Mouse (Mus musculus): ENCODE results near the gene Ablim1. TPM values are rescaled to one million over a fixed set of nuclear protein-coding genes. Genes with fewer than 3 reads are reported as not detected.

The Ablim1 gene
- polyA plus RNA-seq, 1 experiment from 2014 or later = 26.6 TPM

- no peaks in the 10 kb centered on the region for H3K36me3 ChIP-seq
- H3K9me3 ChIP-seq (replicated peaks) = no peaks in the 10 kb centered on the region
- WGBS = 49% methylated on average over 8 of the region's 8 CpGs
- no peak overlapping the region for H3K27ac ChIP-seq
- no peak overlapping the region for H3K4me2 ChIP-seq (replicated peaks)
- H3K9ac ChIP-seq = no peak overlapping the region
- H3K4me1 ChIP-seq = no peaks in the 10 kb centered on the region
- H3K4me3 ChIP-seq = no peak overlapping the region
- ATAC-seq (ENCODE audit: low FRiP score) = no peak
- H3K27me3 ChIP-seq = no peaks in the 10 kb centered on the region; the same call in 1 of the 2 replicates
Measured at GRCm38 (mm10) chr19:57335135-57335534, 20.4 kb upstream of the Ablim1 start.

GRCm38 (mm10) chr19:57333356-57333755 is 18.6 kb upstream of the Ablim1 start:
- no peak for ATAC-seq (ENCODE audit: low FRiP score)
- no peaks in the 10 kb centered on the region for H3K9me3 ChIP-seq (replicated peaks)

GRCm38 (mm10) chr19:57331237-57331636 is 16.5 kb upstream of the Ablim1 start:
- H3K4me1 ChIP-seq = no peaks in the 10 kb centered on the region
- no peaks in the 10 kb centered on the region; the same call in 1 of the 2 replicates for H3K27me3 ChIP-seq
- no peak overlapping the region for H3K27ac ChIP-seq
- no peak overlapping the region for H3K4me2 ChIP-seq (replicated peaks)
- no peak for ATAC-seq (ENCODE audit: low FRiP score)
- WGBS = 85% methylated on average over 6 of the region's 6 CpGs
- no peak overlapping the region for H3K9ac ChIP-seq
- no peaks in the 10 kb centered on the region for H3K36me3 ChIP-seq
- H3K4me3 ChIP-seq = no peak overlapping the region
- no peaks in the 10 kb centered on the region for H3K9me3 ChIP-seq (replicated peaks)

More at GRCm38 (mm10) chr19:57333356-57333755, 18.6 kb upstream of the Ablim1 start:
- no peaks in the 10 kb centered on the region; the same call in 1 of the 2 replicates for H3K27me3 ChIP-seq
- WGBS = 82% methylated on average over 4 of the region's 4 CpGs
- H3K27ac ChIP-seq = no peak overlapping the region
- H3K4me2 ChIP-seq (replicated peaks) = no peak overlapping the region
- no peaks in the 10 kb centered on the region for H3K36me3 ChIP-seq
- H3K9ac ChIP-seq = no peak overlapping the region
- H3K4me1 ChIP-seq = no peaks in the 10 kb centered on the region
- no peak overlapping the region for H3K4me3 ChIP-seq

GRCm38 (mm10) chr19:57330309-57330708 is 15.6 kb upstream of the Ablim1 start:
- H3K36me3 ChIP-seq = no peaks in the 10 kb centered on the region
- H3K4me1 ChIP-seq = no peaks in the 10 kb centered on the region
- no peaks in the 10 kb centered on the region for H3K9me3 ChIP-seq (replicated peaks)
- no peak overlapping the region for H3K9ac ChIP-seq
- no peak overlapping the region for H3K4me2 ChIP-seq (replicated peaks)
- no peaks in the 10 kb centered on the region; the same call in 1 of the 2 replicates for H3K27me3 ChIP-seq
- WGBS = 78% methylated on average over 11 of the region's 11 CpGs
- H3K4me3 ChIP-seq = no peak overlapping the region
- ATAC-seq (ENCODE audit: low FRiP score) = no peak
- H3K27ac ChIP-seq = no peak overlapping the region

GRCm38 (mm10) chr19:57328792-57329191 is 14.1 kb upstream of the Ablim1 start:
- H3K27me3 ChIP-seq = no peaks in the 10 kb centered on the region; the same call in 1 of the 2 replicates
- no peak for ATAC-seq (ENCODE audit: low FRiP score)
- no peak overlapping the region for H3K4me3 ChIP-seq
- H3K4me2 ChIP-seq (replicated peaks) = no peak overlapping the region
- no peak overlapping the region for H3K9ac ChIP-seq
- no peaks in the 10 kb centered on the region for H3K4me1 ChIP-seq
- H3K36me3 ChIP-seq = no peaks in the 10 kb centered on the region
- H3K27ac ChIP-seq = no peak overlapping the region
- no peaks in the 10 kb centered on the region for H3K9me3 ChIP-seq (replicated peaks)
- WGBS = 63% methylated on average over 12 of the region's 12 CpGs

GRCm38 (mm10) chr19:57328269-57328668 is 13.6 kb upstream of the Ablim1 start:
- H3K9me3 ChIP-seq (replicated peaks) = no peaks in the 10 kb centered on the region
- H3K27ac ChIP-seq = no peak overlapping the region
- no peaks in the 10 kb centered on the region for H3K27me3 ChIP-seq
- 95% methylated on average over 7 of the region's 7 CpGs for WGBS
- H3K4me2 ChIP-seq (replicated peaks) = no peak overlapping the region
- no peak overlapping the region for H3K9ac ChIP-seq
- H3K4me3 ChIP-seq = no peak overlapping the region
- ATAC-seq (ENCODE audit: low FRiP score) = no peak
- H3K4me1 ChIP-seq = no peaks in the 10 kb centered on the region
- no peaks in the 10 kb centered on the region for H3K36me3 ChIP-seq

- Histone ChIP-seq H3K4me3 (no peak overlapping the region), H3K27ac (no peak overlapping the region), H3K9me3 (replicated peaks) (no peaks in the 10 kb centered on the region), H3K27me3 (no peaks in the 10 kb centered on the region), H3K36me3 (no peaks in the 10 kb centered on the region), H3K9ac (no peak overlapping the region), H3K4me2 (replicated peaks) (no peak overlapping the region), H3K4me1 (no peaks in the 10 kb centered on the region)
- ATAC-seq (ENCODE audit: low FRiP score) = no peak
Measured at GRCm38 (mm10) chr19:57327679-57328078, 13.0 kb upstream of the Ablim1 start.

- ATAC-seq (ENCODE audit: low FRiP score) = no peak
- WGBS = 32% methylated on average over 7 of the region's 7 CpGs
Measured at GRCm38 (mm10) chr19:57325748-57326300, 11.1 kb upstream of the Ablim1 start.

GRCm38 (mm10) chr19:57323087-57323486 is 8.4 kb upstream of the Ablim1 start:
- no peaks in the 10 kb centered on the region for H3K4me1 ChIP-seq
- no peaks in the 10 kb centered on the region for H3K36me3 ChIP-seq
- no peaks in the 10 kb centered on the region for H3K27me3 ChIP-seq
- H3K27ac ChIP-seq = no peak overlapping the region
- no peak overlapping the region for H3K4me3 ChIP-seq
- no peak overlapping the region for H3K9ac ChIP-seq
- H3K4me2 ChIP-seq (replicated peaks) = no peak overlapping the region
- WGBS = 83% methylated on average over 8 of the region's 8 CpGs
- no peak for ATAC-seq (ENCODE audit: low FRiP score)
- no peaks in the 10 kb centered on the region for H3K9me3 ChIP-seq (replicated peaks)

More at GRCm38 (mm10) chr19:57325748-57326300, 11.1 kb upstream of the Ablim1 start:
- no peak overlapping the region for H3K27ac ChIP-seq
- no peaks in the 10 kb centered on the region for H3K36me3 ChIP-seq
- no peak overlapping the region for H3K4me3 ChIP-seq
- no peaks in the 10 kb centered on the region for H3K27me3 ChIP-seq
- no peaks in the 10 kb centered on the region for H3K4me1 ChIP-seq
- no peaks in the 10 kb centered on the region for H3K9me3 ChIP-seq (replicated peaks)
- no peak overlapping the region for H3K4me2 ChIP-seq (replicated peaks)
- no peak overlapping the region for H3K9ac ChIP-seq

- Histone ChIP-seq H3K27ac (no peak overlapping the region), H3K4me1 (no peaks in the 10 kb centered on the region), H3K27me3 (no peaks in the 10 kb centered on the region), H3K9ac (no peak overlapping the region), H3K36me3 (no peaks in the 10 kb centered on the region), H3K4me2 (replicated peaks) (no peak overlapping the region), H3K4me3 (no peak overlapping the region), H3K9me3 (replicated peaks) (no peaks in the 10 kb centered on the region)
- ATAC-seq (ENCODE audit: low FRiP score) = no peak
- WGBS = 57% methylated on average over 4 of the region's 4 CpGs
Measured at GRCm38 (mm10) chr19:57322491-57322890, 7.8 kb upstream of the Ablim1 start.

GRCm38 (mm10) chr19:57321839-57322238 is 7.1 kb upstream of the Ablim1 start:
- ATAC-seq (ENCODE audit: low FRiP score) = no peak
- Histone ChIP-seq H3K36me3 (no peaks in the 10 kb centered on the region), H3K9ac (no peak overlapping the region), H3K4me3 (no peak overlapping the region), H3K4me1 (no peaks in the 10 kb centered on the region), H3K27me3 (no peaks in the 10 kb centered on the region), H3K9me3 (replicated peaks) (no peaks in the 10 kb centered on the region), H3K27ac (no peak overlapping the region), H3K4me2 (replicated peaks) (no peak overlapping the region)
- 88% methylated on average over 3 of the region's 3 CpGs for WGBS

- WGBS = 79% methylated on average over 9 of the region's 9 CpGs
- Histone ChIP-seq H3K4me3 (no peak overlapping the region), H3K27me3 (peaks cover 2% of the 10 kb centered on the region; the same call in 1 of the 2 replicates), H3K4me2 (replicated peaks) (no peak overlapping the region), H3K9ac (no peak overlapping the region), H3K36me3 (no peaks in the 10 kb centered on the region), H3K9me3 (replicated peaks) (no peaks in the 10 kb centered on the region), H3K27ac (no peak overlapping the region), H3K4me1 (no peaks in the 10 kb centered on the region)
- no peak for ATAC-seq (ENCODE audit: low FRiP score)
Measured at GRCm38 (mm10) chr19:57320656-57321382, 6.1 kb upstream of the Ablim1 start.

GRCm38 (mm10) chr19:57316597-57316996 is 1.9 kb upstream of the Ablim1 start:
- no peaks in the 10 kb centered on the region for H3K36me3 ChIP-seq
- no peak overlapping the region for H3K27ac ChIP-seq
- H3K9me3 ChIP-seq (replicated peaks) = no peaks in the 10 kb centered on the region
- no peak overlapping the region for H3K4me2 ChIP-seq (replicated peaks)
- no peak overlapping the region for H3K4me3 ChIP-seq
- ATAC-seq (ENCODE audit: low FRiP score) = no peak
- H3K9ac ChIP-seq = no peak overlapping the region
- peaks cover 5% of the 10 kb centered on the region for H3K4me1 ChIP-seq
- H3K27me3 ChIP-seq = peaks cover 20% of the 10 kb centered on the region
- WGBS = 88% methylated on average over 3 of the region's 3 CpGs

Data from hindbrain, embryonic 12.5 days (tissue).